Mouse (Mus musculus): ENCODE results near the gene Dnmbp. TPM values are rescaled to one million over a fixed set of nuclear protein-coding genes. Genes with fewer than 3 reads are reported as not detected.

Gene Dnmbp
- 10 to 100 TPM in 1 of 2 experiments, 1 to 10 TPM in 1; 9.4 to 11.3 TPM for total RNA-seq (2021)
- long read RNA-seq, experiment 1, partial matches to known transcripts, result 0 of 1 reads
- long read RNA-seq, experiment 1, other reads (novel, unspliced or antisense), result 1 of 1 reads
- long read RNA-seq, experiment 2, partial matches to known transcripts, result 1 of 6 reads
- long read RNA-seq, experiment 2, other reads (novel, unspliced or antisense), result 5 of 6 reads

DNA sequence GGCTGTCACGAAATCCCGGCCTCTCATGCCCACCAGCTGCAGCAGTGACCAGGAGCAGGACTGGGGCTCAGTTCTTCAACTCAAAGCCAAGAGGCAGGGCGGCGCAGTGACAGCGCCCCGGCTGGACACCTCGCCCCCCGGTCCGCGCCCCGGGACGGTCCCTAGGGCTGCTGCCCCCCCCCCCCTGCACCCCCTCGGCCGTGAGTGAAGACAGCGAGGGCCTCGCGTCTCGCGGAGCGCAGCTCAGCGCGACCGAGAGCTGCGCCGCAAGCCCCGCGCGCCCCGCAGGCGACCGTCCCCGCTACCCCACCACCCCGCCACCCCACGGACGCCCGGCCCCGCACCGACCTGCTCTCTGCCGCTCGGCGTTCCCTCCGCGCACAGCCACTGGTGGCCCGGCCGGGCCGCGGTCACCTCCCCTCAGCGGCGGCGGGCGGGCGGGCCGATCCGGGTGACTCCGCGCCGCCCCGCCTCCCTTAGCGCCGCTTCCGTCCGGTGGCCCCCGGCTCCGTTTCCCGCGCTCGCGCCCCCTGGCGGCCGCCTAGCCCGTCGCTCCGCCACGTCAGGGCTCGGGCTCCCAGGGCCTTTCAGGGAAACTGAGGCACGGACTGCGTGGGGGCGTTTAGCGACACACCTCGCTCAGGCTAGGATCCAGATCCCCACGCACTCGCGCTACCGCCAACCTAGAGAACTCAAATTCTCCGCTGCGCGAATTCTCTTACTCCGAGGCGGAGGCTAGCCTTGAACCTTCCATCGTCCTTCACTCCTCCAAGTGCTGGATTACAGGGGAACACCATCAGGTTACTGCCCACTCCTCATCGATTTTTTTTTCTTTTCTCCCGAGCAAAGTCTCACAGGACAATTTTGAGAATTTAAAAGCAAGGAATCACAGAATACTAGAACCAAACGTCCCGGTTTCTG lies at the start of gene Dnmbp:
Gene Dnmbp (minus strand): TSS at position 423 of the 921 bp plus-strand sequence.
- H3K4me3 ChIP-seq, result peak within 1 kb of the TSS; percentile 89
- peak; percentile 90 for TF ChIP-seq CTCF (IDR thresholded peaks at IDR 0.05)
- peak within 1 kb of the TSS; percentile 90 for H3K27ac ChIP-seq
- intact Hi-C loops (cut with DNase I), result loop anchor here (1.0 to 5.0 kb wide), 3 partner anchors 61 to 108 kb away; no protein-coding TSS in a partner anchor
- DNase-seq, result peak; percentile 94

DNA sequence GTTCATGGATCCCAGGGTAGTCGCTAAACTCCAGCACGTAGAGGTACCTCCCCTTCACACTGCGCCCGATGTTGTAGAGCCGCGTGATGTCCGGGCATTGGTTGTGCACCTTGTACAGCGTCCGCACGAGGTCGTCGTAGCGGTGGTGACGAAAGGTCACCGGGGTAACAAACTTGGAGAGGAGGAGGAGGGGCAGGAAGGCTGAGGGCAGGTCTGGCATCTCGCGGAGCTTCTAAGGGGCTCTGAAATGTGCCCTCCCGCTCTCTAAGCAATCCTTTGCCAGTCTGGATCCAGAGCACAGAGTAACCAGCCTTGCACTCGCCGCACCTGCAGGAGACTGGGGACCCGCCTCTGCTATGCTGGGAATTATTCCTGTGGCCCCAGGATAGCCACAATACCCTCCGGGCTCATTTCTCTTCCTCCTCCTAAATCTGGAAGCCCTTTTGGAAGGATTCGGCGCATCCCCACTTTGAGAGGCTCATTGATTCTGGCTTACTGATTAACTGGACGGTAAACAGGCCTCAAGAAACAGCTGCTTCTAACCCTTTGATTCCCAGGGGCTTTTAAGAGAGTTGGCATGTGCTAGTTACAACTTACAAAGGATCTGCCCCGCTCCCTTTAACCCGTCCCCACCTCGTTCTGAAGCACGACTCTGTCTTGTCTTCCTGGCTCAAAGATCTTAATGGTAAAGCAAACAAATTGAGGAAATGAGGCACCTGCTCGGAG lies 46.2 kb upstream of the Dnmbp start, which contains the start of gene Cpn1:
Gene Cpn1 (minus strand): TSS at position 488 of the 726 bp plus-strand sequence.
- Histone ChIP-seq H3K4me3 (no peak within 1 kb of the TSS), H3K27ac (no peak within 1 kb of the TSS)
- intact Hi-C loops (cut with DNase I), result no loop called here
- TF ChIP-seq CTCF (IDR thresholded peaks at IDR 0.05), result no peak
- DNase-seq, result no peak

DNA sequence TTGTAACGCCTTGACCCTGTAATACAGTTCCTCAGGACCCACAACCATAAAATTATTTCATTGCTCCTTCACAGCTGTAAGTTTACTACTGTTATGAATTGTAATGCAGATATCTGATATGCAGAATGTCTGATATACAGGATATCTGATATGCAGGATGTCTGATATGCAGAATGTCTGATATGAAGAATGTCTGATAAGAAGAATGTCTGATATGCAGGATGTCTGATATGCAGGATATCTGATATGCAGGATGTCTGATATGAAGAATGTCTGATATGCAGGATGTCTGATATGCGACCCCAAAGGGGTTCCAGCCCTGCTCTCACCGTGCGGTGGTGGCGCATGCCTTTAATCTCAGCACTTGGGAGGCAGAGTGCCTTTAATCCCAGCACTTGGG lies 42.0 kb upstream of the Dnmbp start:
- Histone ChIP-seq H3K27ac (no peak overlapping the region), H3K4me3 (no peak overlapping the region)
- DNase-seq, result no peak
- intact Hi-C loops (cut with DNase I), result no loop called here
- TF ChIP-seq CTCF (IDR thresholded peaks at IDR 0.05), result no peak

DNA sequence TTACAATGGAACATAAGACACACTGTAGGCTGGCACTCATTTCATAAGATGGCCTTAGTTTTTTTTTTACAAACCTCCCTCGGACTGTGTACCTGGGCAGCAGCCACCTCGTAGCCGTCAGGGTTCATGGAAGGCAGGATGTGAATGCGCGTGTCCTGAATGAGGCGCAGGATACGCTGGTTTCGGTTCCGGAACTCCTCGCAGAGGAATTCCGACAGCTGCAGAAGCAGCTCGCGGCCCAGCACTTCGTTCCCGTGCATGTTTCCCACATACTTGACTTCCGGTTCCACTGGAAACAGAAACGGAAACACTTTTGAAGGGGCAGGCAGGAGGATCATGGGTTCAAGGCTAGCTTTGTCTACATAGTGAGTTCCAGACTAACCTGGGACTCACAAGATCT lies 40.7 kb upstream of the Dnmbp start:
- TF ChIP-seq CTCF (IDR thresholded peaks at IDR 0.05), result no peak
- Histone ChIP-seq H3K27ac (no peak overlapping the region), H3K4me3 (no peak overlapping the region)
- DNase-seq, result no peak
- intact Hi-C loops (cut with DNase I), result no loop called here

DNA sequence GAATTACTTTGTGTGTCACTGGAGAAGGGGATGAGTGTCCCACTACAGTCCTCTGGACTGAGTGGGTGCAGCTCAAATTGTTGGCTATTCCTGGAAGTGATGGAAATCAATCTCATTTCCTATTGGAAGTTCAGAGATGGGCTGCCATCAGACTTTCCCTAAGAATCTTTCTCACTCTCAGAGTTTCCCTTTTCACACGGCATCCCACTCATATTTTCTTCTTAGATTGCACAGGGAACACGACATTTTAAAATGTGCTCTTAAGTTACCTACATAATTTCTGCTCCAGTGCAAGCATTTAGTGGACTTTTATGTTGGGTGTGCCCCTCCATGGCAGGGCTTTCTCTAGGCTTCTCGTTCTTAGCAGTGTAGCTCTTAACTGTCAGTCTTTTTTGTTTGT lies 37.8 kb upstream of the Dnmbp start:
- DNase-seq, result no peak
- intact Hi-C loops (cut with DNase I), result no loop called here
- no peak for TF ChIP-seq CTCF (IDR thresholded peaks at IDR 0.05)
- Histone ChIP-seq H3K4me3 (no peak overlapping the region), H3K27ac (no peak overlapping the region)

DNA sequence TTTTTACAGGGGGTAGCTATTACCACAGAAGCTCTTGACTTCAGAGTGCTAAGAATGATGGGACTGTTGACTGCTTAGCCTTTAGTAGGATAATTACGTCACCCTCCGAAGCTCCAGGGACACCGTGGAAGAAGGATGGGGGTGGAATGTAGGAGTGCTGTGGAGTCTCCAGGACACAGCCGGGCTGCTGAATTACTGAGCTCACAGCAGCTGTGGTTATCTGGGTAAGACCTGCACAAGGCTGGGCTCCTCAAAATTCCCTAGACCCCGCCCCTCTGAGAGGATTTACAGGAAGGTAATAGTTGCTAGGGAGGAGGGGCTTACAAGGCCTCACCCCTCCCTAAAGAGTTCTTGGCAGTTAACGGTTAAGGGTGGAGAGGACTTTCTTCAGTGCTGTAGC lies 36.7 kb upstream of the Dnmbp start:
- DNase-seq, result peak; percentile 31
- no peak for TF ChIP-seq CTCF (IDR thresholded peaks at IDR 0.05)
- intact Hi-C loops (cut with DNase I), result no loop called here
- H3K4me3 ChIP-seq, result no peak overlapping the region
- H3K27ac ChIP-seq, result no peak overlapping the region

DNA sequence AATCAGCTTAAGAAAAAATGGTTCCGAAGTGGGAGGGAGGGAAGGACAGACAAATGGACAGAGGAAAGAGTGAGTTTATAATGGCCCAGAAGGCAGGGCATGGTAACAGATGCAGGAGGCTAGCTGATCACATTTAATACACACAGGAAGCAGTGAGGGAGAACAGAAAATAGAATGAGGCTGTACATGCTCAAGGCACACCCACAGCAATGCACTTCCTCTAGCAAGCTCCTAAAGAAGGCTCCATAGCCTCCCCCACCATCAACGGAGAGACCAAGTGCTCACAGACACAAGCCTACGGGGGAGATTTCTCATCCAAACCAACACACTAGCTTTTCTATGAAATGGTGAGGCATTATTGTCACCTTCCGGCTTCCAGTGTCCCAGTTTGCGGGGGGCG lies 34.2 kb upstream of the Dnmbp start:
- no peak overlapping the region for H3K4me3 ChIP-seq
- no peak for DNase-seq
- intact Hi-C loops (cut with DNase I), result no loop called here
- no peak for TF ChIP-seq CTCF (IDR thresholded peaks at IDR 0.05)
- no peak overlapping the region for H3K27ac ChIP-seq

DNA sequence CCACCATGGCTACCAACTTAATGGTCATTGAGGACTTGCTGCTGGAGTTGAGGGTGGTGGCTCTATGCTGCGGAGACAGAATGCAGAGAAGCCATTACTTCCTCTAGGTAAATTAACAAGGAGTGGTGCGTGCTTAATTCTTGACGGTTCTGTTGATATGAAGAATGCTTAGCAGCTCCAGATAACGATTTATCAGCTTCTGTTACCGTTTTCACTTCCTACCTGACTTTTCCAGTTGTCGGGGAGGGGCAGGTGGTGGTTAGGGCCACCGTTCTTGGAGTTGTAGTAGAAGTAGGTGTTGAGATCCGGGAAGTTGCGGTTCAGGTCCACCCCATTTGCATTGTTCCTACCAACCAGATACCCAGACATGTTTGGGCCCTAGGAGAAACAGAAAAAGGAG lies 33.7 kb upstream of the Dnmbp start:
- intact Hi-C loops (cut with DNase I), result no loop called here
- Histone ChIP-seq H3K4me3 (no peak overlapping the region), H3K27ac (no peak overlapping the region)
- no peak for DNase-seq
- no peak for TF ChIP-seq CTCF (IDR thresholded peaks at IDR 0.05)

DNA sequence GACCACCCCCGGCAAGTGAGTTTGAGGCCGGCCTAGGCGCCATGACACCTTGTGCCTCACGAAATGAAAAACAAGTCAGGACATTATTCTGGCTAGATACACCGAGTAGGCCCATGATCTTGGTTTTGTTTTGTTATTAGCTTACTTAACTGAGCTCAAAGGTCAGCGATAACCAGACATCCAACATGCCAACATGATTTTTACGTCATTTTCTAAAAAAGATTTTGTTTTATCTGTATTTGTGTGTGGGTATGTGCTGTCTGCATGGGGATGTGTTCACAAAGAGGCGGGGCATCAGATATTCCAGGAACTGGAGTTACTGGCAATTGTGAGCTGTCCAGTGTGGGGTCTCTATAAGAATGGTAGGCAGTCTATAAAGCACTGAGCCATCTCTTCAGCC lies 32.1 kb upstream of the Dnmbp start:
- DNase-seq, result no peak
- intact Hi-C loops (cut with DNase I), result no loop called here
- no peak for TF ChIP-seq CTCF (IDR thresholded peaks at IDR 0.05)
- Histone ChIP-seq H3K27ac (no peak overlapping the region), H3K4me3 (no peak overlapping the region)

DNA sequence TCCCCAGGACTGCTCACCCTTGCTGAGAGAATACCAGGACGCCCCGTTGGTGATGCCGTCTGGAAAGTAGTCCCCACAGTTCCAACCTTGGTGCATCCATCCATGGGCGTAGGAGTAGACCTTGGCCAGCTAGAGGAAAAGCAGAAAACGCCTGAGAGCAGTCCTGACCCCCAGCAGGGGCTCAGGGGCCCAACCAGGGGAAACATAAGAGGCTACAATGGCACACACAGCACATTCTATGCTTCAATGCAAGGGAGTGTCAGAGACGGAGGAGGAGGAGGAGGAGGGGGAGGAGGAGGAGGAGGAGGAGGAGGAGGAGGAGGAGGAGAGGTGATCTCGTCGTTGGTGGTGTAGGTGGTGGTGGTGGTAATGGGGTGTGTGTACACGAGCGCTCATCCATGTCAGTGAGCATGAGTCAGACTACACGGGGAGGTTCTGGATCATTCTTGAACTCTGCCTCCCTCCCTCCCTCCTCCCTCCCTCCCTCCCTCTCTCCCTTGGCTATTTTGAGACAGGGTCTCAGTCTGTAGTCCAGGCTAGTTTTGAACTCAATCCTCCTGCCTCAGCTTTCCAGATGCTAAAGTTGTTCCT lies 28.5 kb upstream of the Dnmbp start:
- DNase-seq, result no peak
- intact Hi-C loops (cut with DNase I), result no loop called here
- Histone ChIP-seq H3K27ac (no peak overlapping the region), H3K4me3 (no peak overlapping the region)
- TF ChIP-seq CTCF (IDR thresholded peaks at IDR 0.05), result no peak

DNA sequence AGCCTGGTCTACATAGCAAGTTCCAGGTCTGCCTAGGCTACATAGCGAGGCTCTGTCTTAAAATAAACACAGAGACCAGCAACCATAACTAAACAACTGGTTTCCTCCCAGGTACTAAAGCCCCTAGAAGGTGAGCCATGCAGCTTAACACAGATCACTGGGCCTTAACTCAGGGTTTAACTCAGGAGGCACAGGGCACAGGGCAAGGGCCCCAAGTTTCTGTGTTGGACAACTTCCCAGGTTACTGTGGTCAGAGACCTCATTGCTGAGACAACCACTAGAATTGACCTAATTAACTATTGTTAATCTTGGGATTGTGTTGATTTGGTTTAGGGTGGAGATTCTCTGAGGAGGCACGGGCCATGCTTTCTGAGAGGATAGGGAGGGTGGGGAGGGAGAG lies 26.5 kb upstream of the Dnmbp start:
- no peak for TF ChIP-seq CTCF (IDR thresholded peaks at IDR 0.05)
- intact Hi-C loops (cut with DNase I), result no loop called here
- Histone ChIP-seq H3K27ac (no peak overlapping the region), H3K4me3 (no peak overlapping the region)
- no peak for DNase-seq

DNA sequence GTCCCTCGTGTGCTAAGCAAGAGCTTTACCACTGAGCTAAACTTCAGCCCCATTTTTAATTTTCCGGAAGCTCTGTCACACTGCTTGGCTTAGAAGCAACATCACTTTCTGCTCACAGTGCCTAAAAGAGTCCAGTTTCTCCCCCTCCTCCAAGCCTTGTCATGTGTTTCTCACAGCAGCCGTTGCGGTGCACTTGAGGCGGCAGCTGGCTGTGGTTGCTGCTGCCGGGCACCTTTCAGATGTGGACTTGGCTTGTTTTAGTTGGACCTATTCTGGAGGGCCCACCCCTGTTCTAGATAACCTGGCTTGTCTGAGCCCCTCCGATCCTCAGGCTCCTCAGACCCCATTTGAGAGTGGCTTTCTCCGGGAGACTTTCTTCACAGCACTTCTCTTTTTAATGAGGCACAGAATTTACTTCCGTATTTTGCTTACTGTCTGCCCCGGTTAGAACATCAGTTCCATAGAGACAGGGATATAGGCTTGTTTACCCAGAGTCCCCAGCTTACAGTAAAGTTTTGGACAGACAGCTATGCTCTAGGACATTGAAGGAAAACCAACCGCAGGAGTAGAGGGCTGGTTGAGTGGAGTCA lies 25.6 kb upstream of the Dnmbp start:
- no peak for DNase-seq
- intact Hi-C loops (cut with DNase I), result no loop called here
- peak overlapping the region; percentile 17; the same call in 1 of the 2 replicates for H3K4me3 ChIP-seq
- no peak overlapping the region for H3K27ac ChIP-seq
- TF ChIP-seq CTCF (IDR thresholded peaks at IDR 0.05), result no peak
